Mouse (Mus musculus): Measurements from ENCODE around the gene Slc25a13.

Gene Slc25a13

DNA sequence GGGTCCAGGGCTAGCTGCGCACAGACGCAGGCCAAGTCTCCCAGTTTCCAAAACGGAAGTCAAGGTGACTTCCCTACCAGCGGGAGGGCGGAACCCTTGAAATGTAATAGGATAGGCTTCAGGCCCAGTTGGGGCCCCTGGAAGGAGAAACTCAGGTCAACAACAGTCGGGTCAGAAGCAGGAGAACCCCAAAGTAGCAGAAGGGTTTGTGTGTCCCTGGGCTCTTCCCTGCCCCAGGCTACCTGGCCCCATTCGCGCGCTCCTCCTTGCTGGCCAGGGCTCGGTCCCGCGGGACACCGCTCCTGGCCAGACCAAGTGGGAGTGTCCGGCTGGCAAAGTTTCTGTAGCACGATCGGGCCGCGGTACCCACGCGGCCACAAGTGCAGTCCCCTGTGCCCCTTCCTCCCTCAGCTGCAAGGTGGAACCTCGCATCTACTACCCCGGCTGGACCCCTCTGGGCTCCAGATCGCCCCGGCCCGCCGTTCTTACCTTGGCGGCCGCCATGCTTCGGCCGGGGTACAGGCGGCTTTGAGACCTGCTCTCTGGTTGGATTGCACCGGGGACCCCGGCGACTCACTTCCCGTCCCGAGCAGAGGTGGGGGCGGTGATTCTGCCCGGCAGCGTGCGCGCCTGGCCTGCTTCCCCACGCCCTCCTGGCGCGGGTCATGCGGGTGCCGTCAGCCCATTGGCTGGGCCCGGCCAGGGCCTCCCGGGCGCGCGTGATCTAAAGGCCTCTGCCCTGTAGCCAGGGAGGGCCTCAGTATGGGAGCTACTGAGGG is at the start of gene Slc25a13:
Gene Slc25a13 (minus strand): TSS at position 667 of the 779 bp plus-strand sequence.
- no peaks in the 10 kb centered on the region for H3K27me3 ChIP-seq (ENCODE audit: insufficient read depth, low read length)
- peaks cover 49% of the 10 kb centered on the region for H3K4me1 ChIP-seq (replicated peaks; ENCODE audit: low read depth, low read length)
- no peak for TF ChIP-seq POU5F1 (IDR thresholded peaks at IDR 0.05; ENCODE audit: borderline replicate concordance, low read length)
- TF ChIP-seq CTCF (conservative IDR thresholded peaks at IDR 0.05; ENCODE audit: low read length) = no peak
- TF ChIP-seq NANOG (IDR thresholded peaks at IDR 0.05; ENCODE audit: borderline replicate concordance, low read length) = no peak
- peak within 1 kb of the TSS; percentile 91 for H3K4me3 ChIP-seq (replicated peaks; ENCODE audit: low read length)
- H3K9me3 ChIP-seq (ENCODE audit: low read length) = no peaks in the 10 kb centered on the region
- H3K36me3 ChIP-seq (ENCODE audit: insufficient read depth, low read length) = peaks cover 10% of the 10 kb centered on the region; the same call in 1 of the 2 replicates

DNA sequence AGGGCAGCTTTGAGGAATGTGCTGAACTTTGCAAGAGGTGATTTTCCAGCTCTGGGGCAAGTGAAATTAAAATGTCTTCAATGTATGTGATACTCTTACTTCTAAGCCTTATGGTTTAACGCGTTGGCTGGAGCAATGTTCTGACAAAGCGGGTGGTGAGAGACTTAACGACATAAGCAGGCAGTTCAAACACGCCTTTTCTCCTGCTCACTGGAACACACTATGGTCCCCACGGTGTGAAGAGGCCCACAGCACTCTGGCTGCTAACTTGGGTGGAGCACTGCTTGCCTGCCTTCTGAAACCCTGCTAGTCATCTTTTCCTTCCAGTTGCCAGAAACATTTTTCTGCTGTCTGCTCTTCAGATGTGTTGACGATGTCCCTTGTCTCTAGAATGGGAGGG is 48.8 kb upstream of the Slc25a13 start:
- H3K36me3 ChIP-seq (ENCODE audit: insufficient read depth, low read length) = no peaks in the 10 kb centered on the region
- no peak overlapping the region for H3K4me3 ChIP-seq (replicated peaks; ENCODE audit: low read length)
- TF ChIP-seq CTCF (conservative IDR thresholded peaks at IDR 0.05; ENCODE audit: low read length) (no peak), NANOG (IDR thresholded peaks at IDR 0.05; ENCODE audit: borderline replicate concordance, low read length) (no peak), POU5F1 (IDR thresholded peaks at IDR 0.05; ENCODE audit: borderline replicate concordance, low read length) (no peak)
- H3K9me3 ChIP-seq (ENCODE audit: low read length) = no peaks in the 10 kb centered on the region
- peaks cover 5% of the 10 kb centered on the region; the same call in 1 of the 2 replicates for H3K27me3 ChIP-seq (ENCODE audit: insufficient read depth, low read length)
- H3K4me1 ChIP-seq (replicated peaks; ENCODE audit: low read depth, low read length) = no peaks in the 10 kb centered on the region; the same call in 1 of the 2 replicates

DNA sequence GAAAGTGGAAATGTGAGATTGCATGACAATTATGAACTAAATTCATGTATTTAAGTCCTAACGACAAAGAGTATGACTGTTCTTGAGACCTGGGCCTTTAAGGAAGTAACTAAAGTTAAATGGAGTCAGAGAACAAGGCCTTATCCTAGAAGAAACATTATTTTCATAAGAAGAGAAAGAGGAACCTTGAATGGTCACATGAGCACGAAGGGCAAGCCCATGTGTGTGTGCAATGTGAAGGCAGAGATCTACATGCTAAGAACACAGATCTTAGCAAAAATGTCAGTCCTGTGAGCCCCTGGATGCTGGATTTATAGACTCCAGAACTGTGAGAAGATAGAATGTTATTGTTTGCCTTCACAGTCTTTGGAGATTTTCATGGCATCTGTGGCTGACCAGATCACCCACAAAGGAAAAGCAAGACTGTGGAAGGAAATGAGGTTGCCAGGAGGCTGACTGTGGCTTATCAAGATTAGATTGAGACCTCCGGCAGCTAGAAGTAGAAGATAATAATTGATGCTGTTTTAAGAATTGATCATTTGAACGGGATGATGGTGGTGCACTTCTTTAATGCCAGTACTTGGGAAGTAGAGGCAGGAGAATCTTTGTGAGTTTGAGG is 46.4 kb upstream of the Slc25a13 start:
- Histone ChIP-seq H3K36me3 (ENCODE audit: insufficient read depth, low read length) (no peaks in the 10 kb centered on the region), H3K4me3 (replicated peaks; ENCODE audit: low read length) (no peak overlapping the region), H3K4me1 (replicated peaks; ENCODE audit: low read depth, low read length) (no peaks in the 10 kb centered on the region; the same call in 1 of the 2 replicates), H3K9me3 (ENCODE audit: low read length) (no peaks in the 10 kb centered on the region), H3K27me3 (ENCODE audit: insufficient read depth, low read length) (peaks cover 5% of the 10 kb centered on the region; the same call in 1 of the 2 replicates)
- TF ChIP-seq CTCF (conservative IDR thresholded peaks at IDR 0.05; ENCODE audit: low read length) (no peak), POU5F1 (IDR thresholded peaks at IDR 0.05; ENCODE audit: borderline replicate concordance, low read length) (no peak), NANOG (IDR thresholded peaks at IDR 0.05; ENCODE audit: borderline replicate concordance, low read length) (no peak)

DNA sequence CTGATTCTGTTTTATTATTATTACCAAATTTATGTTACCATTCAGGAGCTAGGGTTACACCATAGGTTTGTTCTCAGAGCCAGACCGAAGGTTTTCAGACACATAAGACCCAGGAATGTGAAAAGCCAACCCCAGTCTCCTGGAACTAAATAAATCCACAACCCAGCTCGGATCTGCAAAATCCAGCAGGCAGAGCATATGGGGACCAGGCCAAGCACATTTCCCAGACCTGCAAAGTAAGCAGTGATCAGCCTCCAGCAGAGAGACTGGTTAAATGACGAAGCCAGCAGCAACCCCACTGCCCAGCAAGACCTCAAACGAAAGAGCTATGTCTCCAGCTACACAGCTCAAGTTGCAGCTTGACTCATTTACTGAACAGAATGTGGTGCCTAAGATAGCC is 43.9 kb upstream of the Slc25a13 start:
- H3K4me3 ChIP-seq (replicated peaks; ENCODE audit: low read length) = no peak overlapping the region
- TF ChIP-seq POU5F1 (IDR thresholded peaks at IDR 0.05; ENCODE audit: borderline replicate concordance, low read length) = no peak
- no peak for TF ChIP-seq CTCF (conservative IDR thresholded peaks at IDR 0.05; ENCODE audit: low read length)
- TF ChIP-seq NANOG (IDR thresholded peaks at IDR 0.05; ENCODE audit: borderline replicate concordance, low read length) = no peak
- H3K36me3 ChIP-seq (ENCODE audit: insufficient read depth, low read length) = no peaks in the 10 kb centered on the region
- no peaks in the 10 kb centered on the region for H3K9me3 ChIP-seq (ENCODE audit: low read length)
- H3K27me3 ChIP-seq (ENCODE audit: insufficient read depth, low read length) = peaks cover 4% of the 10 kb centered on the region; the same call in 1 of the 2 replicates
- no peaks in the 10 kb centered on the region; the same call in 1 of the 2 replicates for H3K4me1 ChIP-seq (replicated peaks; ENCODE audit: low read depth, low read length)

DNA sequence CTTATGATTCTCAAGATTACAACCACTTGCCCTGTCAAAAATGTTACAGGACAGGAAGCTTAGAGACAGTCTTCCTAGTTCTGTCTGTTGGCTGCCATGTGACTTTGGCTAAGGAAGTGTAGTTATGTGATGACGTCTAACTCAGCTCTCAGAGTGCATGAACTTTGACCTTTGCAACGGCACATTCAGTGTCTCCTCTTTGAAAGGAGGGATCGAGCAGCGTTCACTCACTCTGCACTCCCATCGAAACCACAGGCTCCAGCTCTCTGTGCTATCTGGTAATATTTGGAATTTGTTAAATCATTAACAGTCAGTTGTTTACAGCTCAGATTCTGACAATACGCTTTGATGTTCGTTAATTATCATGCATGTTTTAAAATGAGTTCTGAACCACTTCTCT is 31.5 kb upstream of the Slc25a13 start:
- Histone ChIP-seq H3K9me3 (ENCODE audit: low read length) (no peaks in the 10 kb centered on the region), H3K4me3 (replicated peaks; ENCODE audit: low read length) (no peak overlapping the region), H3K4me1 (replicated peaks; ENCODE audit: low read depth, low read length) (peaks cover 8% of the 10 kb centered on the region; the same call in 1 of the 2 replicates), H3K27me3 (ENCODE audit: insufficient read depth, low read length) (peaks cover 11% of the 10 kb centered on the region), H3K36me3 (ENCODE audit: insufficient read depth, low read length) (no peaks in the 10 kb centered on the region)
- no peak for TF ChIP-seq CTCF (conservative IDR thresholded peaks at IDR 0.05; ENCODE audit: low read length)

DNA sequence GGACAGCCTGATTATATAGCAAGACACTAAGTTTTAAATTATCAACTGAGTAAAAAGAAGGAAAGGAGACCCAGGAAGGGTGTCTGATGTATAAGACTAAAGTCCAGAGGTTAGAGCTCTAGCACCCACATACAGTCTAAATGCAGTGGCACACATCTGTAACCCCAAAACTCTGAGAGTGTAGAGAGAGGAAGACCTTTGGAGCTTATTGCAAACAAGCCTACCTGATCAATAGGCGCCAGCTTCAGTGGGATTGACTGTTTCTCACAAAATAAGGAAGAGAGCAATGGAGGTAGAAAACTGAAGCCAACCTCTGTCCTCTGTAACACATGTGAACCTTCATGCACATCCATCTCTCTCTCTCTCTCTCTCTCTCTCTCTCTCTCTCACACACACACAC is 26.9 kb upstream of the Slc25a13 start:
- Histone ChIP-seq H3K4me1 (replicated peaks; ENCODE audit: low read depth, low read length) (peaks cover 8% of the 10 kb centered on the region; the same call in 1 of the 2 replicates), H3K9me3 (ENCODE audit: low read length) (no peaks in the 10 kb centered on the region), H3K4me3 (replicated peaks; ENCODE audit: low read length) (no peak overlapping the region), H3K36me3 (ENCODE audit: insufficient read depth, low read length) (no peaks in the 10 kb centered on the region), H3K27me3 (ENCODE audit: insufficient read depth, low read length) (peaks cover 11% of the 10 kb centered on the region)
- TF ChIP-seq CTCF (conservative IDR thresholded peaks at IDR 0.05; ENCODE audit: low read length) (no peak), NANOG (IDR thresholded peaks at IDR 0.05; ENCODE audit: borderline replicate concordance, low read length) (no peak), POU5F1 (IDR thresholded peaks at IDR 0.05; ENCODE audit: borderline replicate concordance, low read length) (no peak)

DNA sequence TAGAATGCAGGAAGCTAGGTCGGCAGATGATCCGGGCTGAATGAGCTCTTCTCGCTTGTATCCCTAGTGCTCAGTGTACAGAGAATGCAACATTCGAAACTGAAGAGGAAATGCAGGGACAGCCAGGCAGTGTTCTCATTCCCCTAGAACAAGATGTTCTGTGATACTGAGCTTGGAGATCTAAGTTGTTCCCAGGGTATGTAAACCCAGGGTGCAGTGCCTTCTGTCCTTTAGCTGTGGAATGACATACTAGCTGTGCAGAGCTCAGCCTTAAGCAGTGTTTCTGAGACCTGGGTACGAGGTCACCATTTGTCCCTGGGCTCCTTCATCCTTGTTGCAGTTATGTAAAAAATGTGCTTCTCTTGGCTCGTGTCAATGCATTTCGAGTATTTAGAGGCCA is 25.1 kb upstream of the Slc25a13 start:
- Histone ChIP-seq H3K9me3 (ENCODE audit: low read length) (no peaks in the 10 kb centered on the region), H3K4me1 (replicated peaks; ENCODE audit: low read depth, low read length) (no peaks in the 10 kb centered on the region), H3K4me3 (replicated peaks; ENCODE audit: low read length) (no peak overlapping the region), H3K36me3 (ENCODE audit: insufficient read depth, low read length) (no peaks in the 10 kb centered on the region), H3K27me3 (ENCODE audit: insufficient read depth, low read length) (peaks cover 6% of the 10 kb centered on the region; the same call in 1 of the 2 replicates)
- TF ChIP-seq POU5F1 (IDR thresholded peaks at IDR 0.05; ENCODE audit: borderline replicate concordance, low read length) = no peak
- TF ChIP-seq NANOG (IDR thresholded peaks at IDR 0.05; ENCODE audit: borderline replicate concordance, low read length) = no peak
- TF ChIP-seq CTCF (conservative IDR thresholded peaks at IDR 0.05; ENCODE audit: low read length) = no peak

DNA sequence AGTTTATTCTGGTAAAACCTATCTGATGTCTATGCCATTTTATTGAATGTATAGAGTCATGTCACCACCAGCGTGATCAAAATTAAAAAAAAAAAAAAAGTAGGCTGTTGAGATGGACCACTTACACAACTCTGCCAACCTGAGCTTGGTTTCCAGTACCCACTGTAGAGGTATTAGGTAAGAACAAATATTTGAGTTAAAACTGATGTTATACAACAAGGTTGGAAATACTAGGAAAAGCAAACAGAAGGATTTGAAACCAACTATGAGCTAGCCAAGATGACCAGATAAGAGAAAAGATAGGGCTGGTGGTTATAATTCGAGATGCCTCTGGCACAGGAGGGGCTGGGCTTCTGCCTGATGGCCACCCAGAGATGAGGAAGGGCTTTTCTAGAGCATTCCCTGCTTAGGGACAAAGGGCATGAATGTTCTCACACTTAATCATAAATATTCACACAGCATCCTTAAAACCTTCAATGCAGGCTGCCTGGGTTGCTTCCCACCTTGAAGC is 19.9 kb upstream of the Slc25a13 start:
- Histone ChIP-seq H3K9me3 (ENCODE audit: low read length) (no peaks in the 10 kb centered on the region), H3K4me1 (replicated peaks; ENCODE audit: low read depth, low read length) (no peaks in the 10 kb centered on the region), H3K27me3 (ENCODE audit: insufficient read depth, low read length) (peaks cover 5% of the 10 kb centered on the region; the same call in 1 of the 2 replicates), H3K36me3 (ENCODE audit: insufficient read depth, low read length) (no peaks in the 10 kb centered on the region), H3K4me3 (replicated peaks; ENCODE audit: low read length) (no peak overlapping the region)
- TF ChIP-seq CTCF (conservative IDR thresholded peaks at IDR 0.05; ENCODE audit: low read length) = no peak
- no peak for TF ChIP-seq NANOG (IDR thresholded peaks at IDR 0.05; ENCODE audit: borderline replicate concordance, low read length)
- no peak for TF ChIP-seq POU5F1 (IDR thresholded peaks at IDR 0.05; ENCODE audit: borderline replicate concordance, low read length)
